Mouse (Mus musculus) layer of hippocampus, adult 9-11 months (tissue): Measurements from ENCODE around the gene Plekha4.
A peak's percentile ranks its signal among the peaks of the same experiment; 100 is the strongest.
"Not testable (repeated sequence)": the region's sequence is repeated elsewhere in the genome, so short reads cannot be mapped to it uniquely, and the experiment has no call there.

Experiments used
- DNase-seq: peaks from one replicate; pipeline ENCODE4 v3.0.0; 2022

Gene Plekha4

GRCm38 (mm10) chr7:45525809-45526473 lies at the start of gene Plekha4, which contains the start of gene Ppp1r15a:
Gene Plekha4 (plus strand): TSS chr7:45526330.
Gene Ppp1r15a (minus strand): TSS chr7:45526268.
- DNase-seq = peak; percentile 88

- DNase-seq = no peak
Measured at GRCm38 (mm10) chr7:45476453-45476852, 49.7 kb upstream of the Plekha4 start.

- DNase-seq = no peak
Measured at GRCm38 (mm10) chr7:45477003-45477402, 49.1 kb upstream of the Plekha4 start.

GRCm38 (mm10) chr7:45478774-45479173 lies 47.4 kb upstream of the Plekha4 start:
- DNase-seq = no peak

- DNase-seq = not testable (repeated sequence)
Measured at GRCm38 (mm10) chr7:45480310-45480709, 45.8 kb upstream of the Plekha4 start.

- peak; percentile 74 for DNase-seq
Measured at GRCm38 (mm10) chr7:45481374-45481927, 44.7 kb upstream of the Plekha4 start, which contains the start of gene Tulp2. Gene Tulp2 (plus strand): TSS chr7:45481877.

GRCm38 (mm10) chr7:45482166-45482565 lies 44.0 kb upstream of the Plekha4 start:
- DNase-seq = no peak

- not testable (repeated sequence) for DNase-seq
Measured at GRCm38 (mm10) chr7:45484985-45485384, 41.1 kb upstream of the Plekha4 start.

GRCm38 (mm10) chr7:45486158-45486557 lies 40.0 kb upstream of the Plekha4 start:
- DNase-seq = no peak

GRCm38 (mm10) chr7:45486761-45487415 lies 39.2 kb upstream of the Plekha4 start, which contains the start of gene Gm45808:
Gene Gm45808 (minus strand): TSS chr7:45486811.
- no peak for DNase-seq

- no peak for DNase-seq
Measured at GRCm38 (mm10) chr7:45487861-45488292, 38.3 kb upstream of the Plekha4 start.

GRCm38 (mm10) chr7:45488293-45489204 lies 37.6 kb upstream of the Plekha4 start, which contains the start of gene Dhdh:
Gene Dhdh (minus strand): TSS chr7:45488805.
- DNase-seq = peak; percentile 56

- no peak for DNase-seq
Measured at GRCm38 (mm10) chr7:45489578-45489977, 36.6 kb upstream of the Plekha4 start.

GRCm38 (mm10) chr7:45490822-45491221 lies 35.3 kb upstream of the Plekha4 start:
- DNase-seq = no peak

GRCm38 (mm10) chr7:45491264-45491663 lies 34.9 kb upstream of the Plekha4 start:
- no peak for DNase-seq

GRCm38 (mm10) chr7:45492225-45492844 lies 33.8 kb upstream of the Plekha4 start:
- no peak for DNase-seq

GRCm38 (mm10) chr7:45492951-45493350 lies 33.2 kb upstream of the Plekha4 start:
- no peak for DNase-seq

- no peak for DNase-seq
Measured at GRCm38 (mm10) chr7:45494548-45494947, 31.6 kb upstream of the Plekha4 start.

GRCm38 (mm10) chr7:45498427-45498826 lies 27.7 kb upstream of the Plekha4 start:
- no peak for DNase-seq

- DNase-seq = no peak
Measured at GRCm38 (mm10) chr7:45507583-45507982, 18.5 kb upstream of the Plekha4 start.

- DNase-seq = no peak
Measured at GRCm38 (mm10) chr7:45508561-45508960, 17.6 kb upstream of the Plekha4 start.
